In the genomic region with DNA sequence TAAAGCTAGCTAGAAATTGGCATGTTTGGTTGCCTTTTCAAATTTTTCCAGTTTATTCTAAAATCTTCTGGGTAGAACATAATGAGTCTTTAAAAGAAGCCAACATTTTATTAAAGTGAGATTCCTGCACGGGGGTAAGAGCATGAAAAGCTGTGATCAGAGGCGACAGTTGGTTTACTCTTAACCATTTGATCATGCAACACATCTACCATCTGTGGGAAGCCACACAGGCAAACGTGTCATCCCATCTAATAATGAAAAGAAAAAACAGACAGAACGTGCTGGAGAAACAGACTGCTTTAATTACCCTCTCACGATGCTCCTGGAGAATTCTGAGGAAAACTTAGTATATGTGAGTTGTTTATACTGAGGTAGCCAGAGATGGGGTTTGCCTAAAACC, we compare ENCODE assay signal across 13 mouse cellular contexts.
"Had no signal": no experiment of that assay in that cellular context is flagged by ENCODE, and none has a peak within 500 bp of the region (broad histone marks: within the 10 kb centered on the region; RNA-seq: fewer than 3 reads in every experiment).

No protein-coding gene starts in this region.

- H3K4me2 ChIP-seq: limb, embryonic 13.5 days; midbrain, embryonic 13.5 days; neural tube, embryonic 15.5 days had no signal

- H3K36me3 ChIP-seq: limb, embryonic 13.5 days; midbrain, embryonic 13.5 days; neural tube, embryonic 15.5 days had no signal

- DNase-seq: kidney, adult 18-20 months; kidney, postnatal 10 days; kidney, postnatal 4 days; left cerebral cortex, postnatal 4 days; lung, adult 18-20 months; right cerebral cortex, adult 18-20 months; right cerebral cortex, postnatal 25 days; thymus, postnatal 4 days had no signal

- H3K27ac ChIP-seq: limb, embryonic 13.5 days; liver, embryonic 14.5 days; midbrain, embryonic 13.5 days; neural tube, embryonic 15.5 days had no signal

- H3K27me3 ChIP-seq: limb, embryonic 13.5 days; midbrain, embryonic 13.5 days; neural tube, embryonic 15.5 days had no signal

- H3K9me3 ChIP-seq: limb, embryonic 13.5 days; midbrain, embryonic 13.5 days; neural tube, embryonic 15.5 days had no signal

- H3K4me3 ChIP-seq: limb, embryonic 13.5 days; midbrain, embryonic 13.5 days; myocyte; neural tube, embryonic 15.5 days had no signal

- H3K4me1 ChIP-seq: limb, embryonic 13.5 days; midbrain, embryonic 13.5 days; neural tube, embryonic 15.5 days had no signal

- H3K9ac ChIP-seq: limb, embryonic 13.5 days; liver, embryonic 14.5 days; midbrain, embryonic 13.5 days; neural tube, embryonic 15.5 days had no signal

- ATAC-seq: midbrain, embryonic 13.5 days had no signal
